Mouse (Mus musculus): Measurements from ENCODE around the gene Slc35a2. TPM values are rescaled to one million over a fixed set of nuclear protein-coding genes. Genes with fewer than 3 reads are reported as not detected.

The Slc35a2 gene
- total RNA-seq (2023) = 10 to 100 TPM; 15.6 to 23.7 TPM

GRCm38 (mm10) chrX:7883841-7884567 lies at the start of gene Slc35a2:
Gene Slc35a2, plus strand, starts transcription at chrX:7884028.

GRCm38 (mm10) chrX:7841163-7842162 lies 42.4 kb upstream of the Slc35a2 start, which contains the start of gene Otud5:
Gene Otud5, plus strand, starts transcription at chrX:7841364.

GRCm38 (mm10) chrX:7878007-7878419 lies 5.8 kb upstream of the Slc35a2 start, which contains the start of gene Pim2:
Gene Pim2, plus strand, starts transcription at chrX:7878262.

DNA sequence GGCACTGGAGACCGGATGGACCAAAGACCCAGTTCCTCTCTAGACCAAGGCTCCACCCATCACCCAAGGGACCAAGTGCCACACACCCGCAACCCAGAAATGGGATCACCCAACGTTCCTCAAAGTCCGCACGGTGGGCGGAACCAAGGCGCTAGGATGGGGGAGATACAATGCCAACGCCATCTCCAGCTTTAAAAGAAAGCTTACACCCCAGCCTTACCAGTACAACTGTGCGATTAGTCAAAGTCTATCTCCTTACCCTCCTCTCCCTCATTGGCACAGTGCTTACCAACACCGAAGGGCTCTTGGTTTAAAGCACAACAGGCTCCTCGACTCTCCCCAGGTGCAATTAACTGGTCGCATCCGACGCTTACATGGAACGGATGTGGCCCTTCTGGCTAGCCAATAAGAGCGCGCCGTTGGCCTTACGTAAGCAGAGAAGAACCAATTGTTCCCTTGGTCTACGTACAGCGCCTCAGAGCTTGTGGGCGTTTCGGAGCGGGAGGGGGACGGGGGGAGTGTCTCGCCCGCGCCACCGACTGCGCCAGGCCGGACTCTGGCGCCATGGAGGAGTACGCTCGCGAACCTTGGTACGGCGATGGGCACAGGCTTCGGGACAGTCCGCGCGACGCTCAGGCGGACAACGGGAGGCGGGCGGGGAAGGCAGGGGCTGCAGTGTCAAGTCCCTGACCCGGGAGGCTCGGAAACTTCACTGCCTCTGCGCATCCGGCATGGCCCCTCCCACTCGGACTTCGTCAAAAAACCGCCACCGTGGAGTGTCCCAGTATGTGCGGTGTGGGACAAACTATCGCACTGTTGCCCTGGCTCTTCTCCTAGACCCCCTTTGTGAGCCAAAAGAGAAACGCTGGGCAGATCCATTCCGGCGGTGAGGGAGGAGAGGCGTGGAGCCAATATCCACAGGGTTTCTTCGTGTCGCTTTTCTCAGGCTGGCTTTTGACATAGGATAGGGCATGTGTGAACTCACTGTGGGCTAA lies 15.3 kb downstream of the Slc35a2 start, which contains the start of the genes Pqbp1 and Timm17b:
Gene Pqbp1, minus strand, starts transcription at position 390 of the 995 bp plus-strand sequence.
Gene Timm17b, plus strand, starts transcription at position 478 of the 995 bp plus-strand sequence.

GRCm38 (mm10) chrX:7907735-7908134 lies 23.9 kb downstream of the Slc35a2 start, which contains the start of gene Gm10491:
Gene Gm10491, minus strand, starts transcription at chrX:7907835.

GRCm38 (mm10) chrX:7909242-7909641 lies 25.4 kb downstream of the Slc35a2 start, which contains the start of gene Gm10490:
Gene Gm10490, plus strand, starts transcription at chrX:7909542.

GRCm38 (mm10) chrX:7919601-7920383 lies 36.0 kb downstream of the Slc35a2 start, which contains the start of gene Pcsk1n:
Gene Pcsk1n, plus strand, starts transcription at chrX:7919822.

GRCm38 (mm10) chrX:7928270-7928790 lies 44.5 kb downstream of the Slc35a2 start, which contains the start of gene Eras:
Gene Eras, minus strand, starts transcription at chrX:7928607.

Other genes starting within 250 kb of the Slc35a2 start
- gene Syp, start 245.6 kb upstream of the Slc35a2 start, total RNA-seq (2023) = 1 to 10 TPM; 1.3 to 2.0 TPM
- 10 to 100 TPM; 39.8 to 50.1 TPM for gene Prickle3, start 226.8 kb upstream of the Slc35a2 start, total RNA-seq (2023)
- 100 to 1,000 TPM; 469 to 499 TPM for gene Plp2, start 212.6 kb upstream of the Slc35a2 start, total RNA-seq (2023)
- gene Magix, start 202.8 kb upstream of the Slc35a2 start, total RNA-seq (2023) = under 1 TPM; 0.27 to 0.35 TPM
- 10 to 100 TPM; 30.3 to 38.9 TPM for gene Gpkow, start 186.9 kb upstream of the Slc35a2 start, total RNA-seq (2023)
- gene Wdr45, start 169.7 kb upstream of the Slc35a2 start, total RNA-seq (2023) = 10 to 100 TPM; 46.7 to 57.0 TPM
- not detected for gene Gm45208, start 161.8 kb upstream of the Slc35a2 start, total RNA-seq (2023)
- 1 to 10 TPM; 3.8 to 5.6 TPM for gene Praf2, start 155.6 kb upstream of the Slc35a2 start, total RNA-seq (2023)
- under 1 TPM in 1 of 2 experiments, not detected in 1; 0.18 TPM for gene Ccdc120, start 133.1 kb upstream of the Slc35a2 start, total RNA-seq (2023)
- gene Tfe3, start 121.5 kb upstream of the Slc35a2 start, total RNA-seq (2023) = 10 to 100 TPM; 63.8 to 76.2 TPM
- 100 to 1,000 TPM; 135 to 144 TPM for gene Gripap1, start 94.3 kb upstream of the Slc35a2 start, total RNA-seq (2023)
- gene Kcnd1, start 61.7 kb upstream of the Slc35a2 start, total RNA-seq (2023) = 1 to 10 TPM; 1.3 to 5.8 TPM
- 100 to 1,000 TPM; 115 to 130 TPM for gene Otud5, start 42.7 kb upstream of the Slc35a2 start, total RNA-seq (2023)
- gene Pim2, start 5.8 kb upstream of the Slc35a2 start, total RNA-seq (2023) = 1 to 10 TPM; 4.4 to 5.6 TPM
- gene Pqbp1, start 15.2 kb downstream of the Slc35a2 start, total RNA-seq (2023) = 10 to 100 TPM; 37.7 to 43.9 TPM
- 10 to 100 TPM; 48.6 to 57.2 TPM for gene Timm17b, start 15.3 kb downstream of the Slc35a2 start, total RNA-seq (2023)
- not detected for gene Gm10491, start 23.8 kb downstream of the Slc35a2 start, total RNA-seq (2023)
- gene Gm10490, start 25.5 kb downstream of the Slc35a2 start, total RNA-seq (2023) = not detected
- not detected for gene Pcsk1n, start 35.8 kb downstream of the Slc35a2 start, total RNA-seq (2023)
- not detected for gene Eras, start 44.6 kb downstream of the Slc35a2 start, total RNA-seq (2023)
- gene Hdac6, start 63.9 kb downstream of the Slc35a2 start, total RNA-seq (2023) = 10 to 100 TPM in 1 of 2 experiments, 1 to 10 TPM in 1; 8.4 to 10.1 TPM
- gene Gata1, start 94.0 kb downstream of the Slc35a2 start, total RNA-seq (2023) = 10 to 100 TPM in 1 of 2 experiments, 1 to 10 TPM in 1; 4.3 to 12.0 TPM
- gene Glod5, start 134.5 kb downstream of the Slc35a2 start, total RNA-seq (2023) = not detected
- 10 to 100 TPM; 30.6 to 35.0 TPM for gene Suv39h1, start 190.7 kb downstream of the Slc35a2 start, total RNA-seq (2023)
- gene Was, start 206.5 kb downstream of the Slc35a2 start, total RNA-seq (2023) = 100 to 1,000 TPM; 161 to 164 TPM
- 10 to 100 TPM; 34.0 to 39.2 TPM for gene Wdr13, start 248.9 kb downstream of the Slc35a2 start, total RNA-seq (2023)